Mouse (Mus musculus): ENCODE results near the gene 1700012A03Rik. TPM values are rescaled to one million over a fixed set of nuclear protein-coding genes. Genes with fewer than 3 reads are reported as not detected.

1700012A03Rik gene
- total RNA-seq (2021): not detected in 2 replicates
- long read RNA-seq, experiment 1: 0 reads
- long read RNA-seq, experiment 2: 0 reads

- no peak for DNase-seq
Measured at GRCm38 (mm10) chr6:32049951-32050345, at the start of gene 1700012A03Rik. Gene 1700012A03Rik, plus strand, starts transcription at chr6:32050246.

DNA sequence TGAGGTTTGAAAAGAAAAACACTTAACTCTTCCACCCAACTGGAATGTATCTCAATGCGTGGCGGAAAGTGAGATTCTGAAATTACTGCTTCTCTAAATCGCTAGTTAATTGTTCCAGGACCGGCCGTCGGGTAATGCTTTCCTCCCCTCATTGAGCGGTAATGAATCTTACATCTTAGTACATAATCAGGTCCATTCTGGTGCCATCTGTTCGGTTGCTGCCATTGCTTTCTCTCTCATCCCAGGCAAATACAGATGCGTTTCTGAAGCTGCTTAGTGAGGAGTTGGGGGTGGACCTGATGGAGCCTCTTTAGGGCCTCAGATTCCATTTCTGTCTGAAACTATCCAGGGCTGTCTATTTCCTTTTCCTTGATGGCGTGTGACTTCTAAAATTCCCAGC lies 45.8 kb upstream of the 1700012A03Rik start:
- DNase-seq: no peak

GRCm38 (mm10) chr6:32005914-32006313 lies 44.1 kb upstream of the 1700012A03Rik start:
- DNase-seq: no peak

DNA sequence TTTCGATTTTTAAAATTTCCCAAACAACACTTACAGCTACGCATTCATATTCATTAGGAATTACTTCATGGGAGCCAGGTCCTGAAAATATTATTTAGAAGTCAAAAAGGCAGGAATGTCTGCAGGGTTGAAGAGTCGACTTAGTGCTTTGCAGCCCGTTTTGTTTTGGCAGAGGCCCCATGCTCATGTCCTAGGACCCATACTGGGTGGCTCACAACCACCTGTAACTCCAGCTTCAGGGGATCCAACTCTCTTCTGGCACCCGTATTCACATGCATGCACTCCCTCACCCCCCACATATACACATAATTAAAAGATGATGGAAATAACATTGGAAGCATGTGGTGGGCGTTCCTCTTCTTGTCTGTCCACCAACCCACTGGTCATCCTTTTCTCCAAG lies 43.7 kb upstream of the 1700012A03Rik start:
- DNase-seq: no peak

- DNase-seq: no peak
Measured at GRCm38 (mm10) chr6:32007336-32007735, 42.7 kb upstream of the 1700012A03Rik start.

GRCm38 (mm10) chr6:32016841-32017240 lies 33.2 kb upstream of the 1700012A03Rik start:
- DNase-seq: peak; percentile 79

- DNase-seq: peak; percentile 18
Measured at GRCm38 (mm10) chr6:32017406-32018104, 32.5 kb upstream of the 1700012A03Rik start.

GRCm38 (mm10) chr6:32018105-32018446 lies 32.0 kb upstream of the 1700012A03Rik start:
- DNase-seq: peak; percentile 63

DNA sequence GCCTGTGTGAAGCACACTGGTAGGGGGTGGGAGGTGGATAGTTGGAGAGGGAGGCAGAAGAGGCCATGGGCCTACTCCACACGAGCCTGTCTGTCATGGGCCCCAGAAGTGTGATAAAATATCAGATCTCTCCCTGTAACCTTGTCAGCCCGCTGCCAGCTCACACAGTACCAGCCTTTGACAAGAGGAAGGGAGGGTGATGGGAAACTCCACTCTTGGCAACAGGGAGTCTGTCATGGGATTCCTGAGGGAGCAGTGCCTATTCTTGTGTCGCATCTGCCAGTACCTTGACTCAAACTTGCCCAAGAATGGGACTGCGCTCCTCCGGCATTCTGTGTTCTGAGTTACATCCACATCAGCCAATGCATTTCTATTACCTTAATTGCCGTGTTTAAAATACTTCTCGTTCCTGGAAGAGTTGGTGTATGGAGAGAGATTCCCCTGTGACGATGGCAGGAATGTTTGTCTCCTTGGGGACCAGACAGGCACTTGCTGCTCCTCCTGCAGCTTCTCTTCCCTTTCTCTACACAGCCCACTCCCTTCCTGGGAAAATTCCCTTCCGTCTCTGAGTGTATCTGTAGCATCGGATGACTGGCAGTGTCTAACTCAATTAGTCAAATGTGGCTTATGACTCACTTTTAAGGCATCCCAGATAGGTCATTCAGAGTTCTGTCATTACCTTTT lies 28.1 kb upstream of the 1700012A03Rik start:
- no peak for DNase-seq

GRCm38 (mm10) chr6:32022537-32022869 lies 27.5 kb upstream of the 1700012A03Rik start:
- DNase-seq: no peak

GRCm38 (mm10) chr6:32028228-32029009 lies 21.6 kb upstream of the 1700012A03Rik start:
- DNase-seq: no peak

GRCm38 (mm10) chr6:32034226-32034625 lies 15.8 kb upstream of the 1700012A03Rik start:
- DNase-seq: no peak

- no peak for DNase-seq
Measured at GRCm38 (mm10) chr6:32045344-32045743, 4.7 kb upstream of the 1700012A03Rik start.

DNA sequence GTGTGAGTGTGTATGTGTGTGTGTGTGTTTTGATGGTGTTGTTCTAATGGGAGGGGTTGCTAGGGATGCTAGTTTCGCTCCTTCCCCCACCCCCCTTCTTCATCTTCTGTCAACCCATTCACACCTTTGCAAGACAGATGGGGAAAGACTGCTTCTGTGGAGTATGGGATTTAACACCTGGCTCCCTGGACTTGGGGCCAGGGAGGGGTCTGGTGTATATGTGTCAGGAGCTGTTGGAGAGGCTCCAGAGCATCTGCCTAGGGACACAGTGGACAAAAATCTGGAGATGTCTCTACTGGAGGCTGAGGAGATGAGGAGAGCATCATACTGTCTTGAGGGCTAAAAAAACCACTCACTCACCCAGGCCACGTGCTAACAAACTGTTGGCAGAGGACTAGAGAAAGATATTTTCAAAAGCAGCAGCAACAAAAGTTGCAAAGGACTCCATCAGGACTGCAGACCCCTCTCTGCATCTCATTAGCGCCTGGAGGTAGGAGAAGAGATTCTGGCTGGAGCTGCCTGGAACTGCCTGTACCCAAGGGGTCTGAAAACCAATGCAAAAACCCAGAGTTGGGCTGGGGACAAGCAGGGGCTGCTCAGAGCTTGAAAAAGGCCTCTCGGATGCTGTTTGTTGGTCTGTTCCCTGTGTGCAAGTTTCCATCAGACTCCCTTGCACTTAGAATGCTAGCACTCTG lies 643 bp upstream of the 1700012A03Rik start:
- DNase-seq: no peak

- peak; percentile 53 for DNase-seq
Measured at GRCm38 (mm10) chr6:32052135-32052915, 2.3 kb downstream of the 1700012A03Rik start.

GRCm38 (mm10) chr6:32056525-32056924 lies 6.5 kb downstream of the 1700012A03Rik start:
- no peak for DNase-seq

DNA sequence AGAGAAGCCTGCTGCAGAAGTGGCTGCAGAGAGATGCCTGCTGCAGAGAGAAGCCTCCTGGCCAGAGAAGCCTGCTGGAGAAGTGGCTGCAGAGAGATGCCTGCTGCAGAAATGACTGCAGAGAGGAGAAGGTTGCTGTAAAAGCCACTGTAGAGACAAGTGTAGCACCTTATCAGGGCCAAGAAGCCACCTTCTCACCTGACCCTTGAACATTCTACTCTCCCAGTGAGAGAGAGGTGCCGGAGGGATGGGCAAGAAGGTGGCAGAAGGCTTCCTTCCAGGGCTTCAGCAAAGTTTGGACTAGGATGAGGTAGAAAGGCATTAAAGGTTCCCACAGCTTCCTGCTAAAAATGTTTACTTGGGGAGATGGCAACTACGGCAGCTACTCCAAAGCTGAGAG lies 8.5 kb downstream of the 1700012A03Rik start:
- no peak for DNase-seq

DNA sequence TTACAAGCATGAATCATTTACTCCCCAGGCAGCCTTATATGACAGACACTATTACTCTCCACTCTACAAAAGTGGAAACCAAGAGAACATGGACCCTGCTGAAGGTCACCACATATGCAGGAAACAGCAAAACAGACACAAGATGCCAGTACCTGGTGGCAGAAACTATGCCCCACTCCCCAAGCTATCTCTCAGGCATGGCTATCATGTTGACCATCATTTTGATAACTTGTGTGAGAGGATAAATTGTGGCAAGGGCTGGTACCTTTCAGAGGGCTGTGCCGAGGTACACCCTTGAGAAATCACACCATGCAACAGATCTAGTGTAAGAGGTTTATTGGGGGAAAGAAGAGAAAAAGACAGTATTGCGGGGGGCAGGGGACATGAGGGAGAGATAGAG lies 10.6 kb downstream of the 1700012A03Rik start:
- DNase-seq: no peak

- no peak for DNase-seq
Measured at GRCm38 (mm10) chr6:32061266-32061665, 11.2 kb downstream of the 1700012A03Rik start.

DNA sequence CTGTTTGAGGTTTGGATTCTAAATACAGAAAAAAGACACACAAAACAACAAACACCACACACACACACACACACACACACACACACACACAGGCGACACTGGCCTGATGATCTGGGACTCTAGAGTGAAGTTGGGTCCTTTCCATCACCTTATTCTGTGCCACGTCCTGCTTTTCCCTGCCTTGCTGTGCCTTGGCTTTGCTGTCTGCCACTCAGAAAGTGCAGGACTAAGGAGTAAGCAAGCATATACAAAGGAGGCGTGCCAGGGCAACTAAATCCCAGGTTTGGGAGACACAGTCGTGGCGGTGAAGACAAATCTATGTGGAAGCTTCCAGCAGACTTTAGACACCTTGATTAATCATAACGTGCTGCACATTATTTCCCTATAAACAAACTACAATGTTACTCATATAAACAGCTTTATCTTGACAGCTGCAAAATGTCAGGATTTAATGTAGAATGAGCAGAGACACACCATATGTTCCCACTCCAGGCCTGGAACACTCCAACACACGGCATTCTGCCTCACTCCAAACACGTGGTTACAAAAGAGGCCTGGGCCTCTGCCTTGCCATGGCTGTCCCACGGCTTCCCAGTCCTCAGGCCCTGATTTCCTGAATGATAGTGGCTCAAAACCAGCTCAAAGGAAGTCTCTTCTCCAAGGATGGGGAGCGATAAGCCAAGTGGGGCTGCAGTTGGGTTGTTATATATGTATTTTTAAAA lies 15.9 kb downstream of the 1700012A03Rik start:
- DNase-seq: no peak

DNA sequence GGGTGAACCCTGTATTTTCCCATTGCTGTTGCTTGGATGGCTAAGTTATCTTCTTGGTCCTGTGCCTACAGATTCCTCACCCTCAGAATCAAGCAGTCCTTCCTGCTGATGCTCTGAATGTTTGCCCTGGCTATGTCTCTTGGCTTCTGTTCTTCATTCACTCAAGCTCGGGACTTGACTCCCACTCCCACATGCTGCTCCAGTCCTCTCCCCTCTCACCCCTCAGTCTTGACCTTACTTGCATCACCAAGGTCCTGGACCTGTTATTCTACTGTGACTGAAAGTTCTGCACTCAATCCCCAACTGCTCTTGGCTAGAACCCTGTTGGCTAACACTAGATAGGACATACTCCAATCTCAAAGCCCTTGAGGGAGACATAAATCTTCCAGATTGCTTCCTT lies 22.1 kb downstream of the 1700012A03Rik start:
- no peak for DNase-seq

All from adrenal gland, postnatal 14 days (tissue).